Mouse (Mus musculus) layer of hippocampus, adult 2 months (tissue): ENCODE measurements around the gene Nip7. TPM values are rescaled to one million over a fixed set of nuclear protein-coding genes. Genes with fewer than 3 reads are reported as not detected.
"Not testable (repeated sequence)": the region's sequence is repeated elsewhere in the genome, so short reads cannot be mapped to it uniquely, and the experiment has no call there.

Source experiments
- DNase-seq, 2 experiments: peaks; one replicate each; pipeline ENCODE4 v3.0.0; 2022; ENCODE audit warnings: low spot score in 2 of 2
- H3K27ac ChIP-seq: fragments of 200-600 bp; 2 replicates; pipeline ENCODE4 v1.8.1; 2022
- H3K4me3 ChIP-seq: fragments of 200-600 bp; 2 replicates; pipeline ENCODE4 v1.8.1; 2022; ENCODE audit warnings: mild to moderate bottlenecking
- CTCF ChIP-seq: fragments of 200-600 bp; conservative IDR thresholded peaks from 2 replicates; pipeline ENCODE4 v1.8.1; 2022; ENCODE audit warnings: antibody characterized with exemption, mild to moderate bottlenecking, moderate library complexity
- long read RNA-seq, 2 experiments: library from polyadenylated mRNA; stranded (forward); transcript quantifications; one replicate each; pipeline ENCODE4 v2.0.0; 2021; ENCODE audit warnings: borderline mapping rate in 2 of 2
- total RNA-seq, 2 experiments: library from RNA; stranded (reverse); gene quantifications; 2 replicates each; pipeline ENCODE4 v1.2.3; 2021

Gene Nip7
- total RNA-seq: 10 to 100 TPM; 43.5 to 46.2 TPM
- long read RNA-seq, experiment 1, transcript Nip7-201 (5 exons, 3,036 nt): major isoform, 7 of 9 reads
- long read RNA-seq, experiment 1, partial matches to known transcripts: 2 of 9 reads
- long read RNA-seq, experiment 1, other reads (novel, unspliced or antisense): 0 of 9 reads
- long read RNA-seq, experiment 2, transcript Nip7-201 (5 exons, 3,036 nt): major isoform, 10 of 18 reads
- long read RNA-seq, experiment 2, partial matches to known transcripts: 3 of 18 reads
- long read RNA-seq, experiment 2, other reads (novel, unspliced or antisense): 5 of 18 reads

- Histone ChIP-seq H3K27ac (peak within 1 kb of the TSS; percentile 93), H3K4me3 (peak within 1 kb of the TSS; percentile 93)
- no peak for TF ChIP-seq CTCF
Measured at GRCm38 (mm10) chr8:107056076-107056972, at the start of gene Nip7, which contains the start of gene Cog8. Nip7 (plus strand) TSS chr8:107056877. Cog8 (minus strand) TSS chr8:107056689.

GRCm38 (mm10) chr8:107007795-107008194 lies 48.9 kb upstream of the Nip7 start:
- TF ChIP-seq CTCF: no peak
- DNase-seq: no peak
- H3K27ac ChIP-seq: 0 out of 2 replicates have a peak overlapping the region, but pooled peaks have one; percentile 39
- no peak overlapping the region for H3K4me3 ChIP-seq

More at GRCm38 (mm10) chr8:107056076-107056972, at the start of gene Nip7, which contains the start of gene Cog8:
- peak; percentile 95 to 98 for DNase-seq

- TF ChIP-seq CTCF: no peak
- no peak overlapping the region for H3K4me3 ChIP-seq
- no peak for DNase-seq
- no peak overlapping the region for H3K27ac ChIP-seq
Measured at GRCm38 (mm10) chr8:107012666-107013065, 44.0 kb upstream of the Nip7 start.

DNA sequence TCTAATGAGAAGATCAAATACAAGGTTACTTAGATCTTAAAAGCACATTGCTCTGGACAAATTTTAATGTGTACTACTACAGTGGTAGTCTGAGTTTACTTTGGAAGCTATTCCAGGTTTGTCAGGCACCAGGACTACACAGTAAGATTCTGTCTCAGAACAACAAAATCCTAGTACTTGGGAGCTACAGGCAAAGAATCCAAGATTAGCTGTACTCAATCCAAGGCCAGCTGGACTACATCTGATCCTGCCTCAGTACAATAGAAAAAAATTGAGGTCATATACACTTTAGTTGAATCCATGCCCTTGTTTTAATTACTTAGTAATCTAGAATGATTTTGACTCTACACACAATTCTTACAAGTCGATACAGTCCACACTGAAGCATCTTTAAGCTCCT lies 41.8 kb upstream of the Nip7 start:
- no peak for DNase-seq
- no peak for TF ChIP-seq CTCF
- Histone ChIP-seq H3K27ac (0 out of 2 replicates have a peak overlapping the region, but pooled peaks have one; percentile 14), H3K4me3 (no peak overlapping the region)

GRCm38 (mm10) chr8:107023479-107023878 lies 33.2 kb upstream of the Nip7 start:
- Histone ChIP-seq H3K4me3 (no peak overlapping the region), H3K27ac (no peak overlapping the region)
- no peak for TF ChIP-seq CTCF
- DNase-seq: no peak

DNA sequence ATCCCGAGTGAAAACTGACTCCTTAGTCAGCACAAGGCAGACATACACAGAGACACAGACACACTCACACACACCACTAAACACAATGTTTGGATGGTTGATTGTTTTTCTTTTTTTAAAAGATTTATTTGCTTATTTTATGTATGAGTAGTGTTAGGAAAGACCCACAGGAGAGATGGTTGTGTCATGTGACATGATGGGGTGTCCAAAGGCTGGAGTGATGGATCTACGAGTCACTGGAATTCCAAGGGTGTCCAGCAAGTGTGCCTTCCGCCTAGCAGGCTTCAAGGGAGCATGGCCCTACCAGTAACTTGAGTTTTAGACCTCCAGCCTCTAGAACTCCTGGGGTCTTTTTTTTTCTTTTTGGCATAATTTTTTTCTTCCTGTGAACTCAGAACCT lies 27.4 kb upstream of the Nip7 start:
- no peak overlapping the region for H3K27ac ChIP-seq
- no peak for DNase-seq
- no peak for TF ChIP-seq CTCF
- H3K4me3 ChIP-seq: no peak overlapping the region

- Histone ChIP-seq H3K4me3 (no peak overlapping the region), H3K27ac (no peak overlapping the region)
- DNase-seq: no peak
- no peak for TF ChIP-seq CTCF
Measured at GRCm38 (mm10) chr8:107030058-107030457, 26.6 kb upstream of the Nip7 start.

- Histone ChIP-seq H3K4me3 (peak within 1 kb of the TSS; percentile 88), H3K27ac (peak within 1 kb of the TSS; percentile 93)
- peak; percentile 95 to 97 for DNase-seq
- TF ChIP-seq CTCF: peak; percentile 99
Measured at GRCm38 (mm10) chr8:107030650-107031576, 25.8 kb upstream of the Nip7 start, which contains the start of gene Vps4a. Vps4a (plus strand) TSS chr8:107031222.

DNA sequence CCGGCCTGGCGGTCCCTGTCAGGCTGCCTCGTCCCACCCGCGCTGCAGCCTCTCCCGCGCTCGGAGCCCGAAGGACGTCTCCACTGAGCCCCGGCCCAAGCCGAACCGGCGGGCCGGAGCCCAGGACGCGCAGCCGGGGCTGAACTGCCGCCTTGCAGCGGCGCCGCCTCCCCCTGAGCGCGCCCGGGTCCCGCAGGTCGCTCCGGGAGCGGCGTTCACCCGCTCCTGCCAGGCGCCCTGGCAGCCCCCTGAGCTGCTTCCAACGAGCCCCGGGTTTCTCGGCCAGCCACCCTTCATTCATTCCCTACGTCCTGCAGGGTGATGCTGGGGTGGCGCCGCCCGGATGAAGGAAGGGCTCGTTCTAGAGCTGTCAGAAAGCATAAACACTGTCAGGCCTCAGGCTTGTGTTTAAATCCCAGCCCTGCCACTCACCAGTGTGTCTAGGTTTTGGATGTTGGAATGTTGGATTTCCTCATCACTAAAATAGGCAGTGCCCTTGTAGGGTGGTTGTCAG lies 25.0 kb upstream of the Nip7 start:
- TF ChIP-seq CTCF: no peak
- peak overlapping the region; percentile 88 for H3K4me3 ChIP-seq
- DNase-seq: peak in 1 of 2 experiments; percentile 20
- H3K27ac ChIP-seq: peak overlapping the region; percentile 93

DNA sequence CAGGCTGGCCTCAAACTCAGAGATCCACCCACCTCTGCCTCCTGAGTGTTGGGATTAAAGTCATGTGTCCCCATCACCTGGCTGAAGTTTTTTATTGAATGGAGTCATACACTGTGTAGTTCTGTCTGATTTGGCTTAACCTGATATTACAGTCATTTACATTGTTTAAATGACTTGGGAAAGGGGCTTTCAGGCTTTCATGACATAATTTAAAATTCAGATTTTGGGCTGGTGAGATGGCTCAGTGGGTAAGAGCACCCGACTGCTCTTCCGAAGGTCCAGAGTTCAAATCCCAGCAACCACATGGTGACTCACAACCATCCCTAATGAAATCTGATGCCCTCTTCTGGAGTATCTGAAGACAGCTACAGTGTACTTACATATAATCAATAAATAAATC lies 23.1 kb upstream of the Nip7 start:
- not testable (repeated sequence) for DNase-seq, H3K4me3 ChIP-seq, H3K27ac ChIP-seq
- peak; percentile 36 for TF ChIP-seq CTCF

DNA sequence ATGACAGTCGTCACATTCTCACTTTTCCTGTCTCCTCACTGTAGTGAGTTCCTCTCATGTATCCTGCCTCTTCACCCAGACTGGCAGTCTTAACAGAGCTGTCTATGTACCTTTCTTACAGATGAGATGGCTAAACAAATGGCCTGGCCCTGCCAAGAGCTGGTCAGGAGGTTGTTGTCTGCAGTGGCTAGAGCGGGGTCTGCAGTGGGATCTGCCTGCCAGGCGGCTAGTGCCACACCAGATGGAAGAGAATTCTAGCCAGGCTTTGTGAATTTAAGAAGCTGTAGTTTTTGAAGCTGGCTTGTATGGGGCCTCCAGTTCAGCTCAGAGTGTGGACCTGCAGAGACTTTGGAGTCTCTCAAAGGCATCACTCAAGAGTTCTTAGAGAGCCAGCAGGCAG lies 21.0 kb upstream of the Nip7 start:
- no peak for TF ChIP-seq CTCF
- Histone ChIP-seq H3K4me3 (no peak overlapping the region), H3K27ac (no peak overlapping the region)
- no peak for DNase-seq

- DNase-seq: no peak
- Histone ChIP-seq H3K4me3 (no peak overlapping the region), H3K27ac (no peak overlapping the region)
- TF ChIP-seq CTCF: no peak
Measured at GRCm38 (mm10) chr8:107036626-107037025, 20.1 kb upstream of the Nip7 start.
